Mouse (Mus musculus): ENCODE results near the gene Zfp143.

DNA sequence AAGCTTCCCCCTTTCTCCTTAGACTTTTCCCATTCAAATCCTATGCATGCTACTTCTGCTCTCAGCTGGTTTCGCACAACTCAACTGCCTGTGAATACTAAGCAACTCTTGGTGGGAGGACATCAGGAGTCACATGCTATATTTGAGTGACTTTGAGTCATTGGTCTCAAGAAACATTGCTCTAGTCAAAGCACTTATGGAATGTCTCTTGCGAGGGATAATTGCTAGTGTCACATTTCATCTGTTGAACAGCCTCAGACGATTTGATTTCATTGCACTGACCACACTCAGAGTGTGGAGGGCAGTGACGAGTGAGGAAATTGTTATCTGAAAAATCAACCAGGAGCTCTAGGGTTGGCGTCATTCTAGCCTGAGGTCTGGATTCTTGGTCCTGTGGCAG lies 53.7 kb downstream of the Zfp143 start:
- no peak for TF ChIP-seq CTCF (IDR thresholded peaks at IDR 0.05; ENCODE audit: extremely low read depth, insufficient read length, insufficient replicate concordance, low read depth, low read length)
- no peak for TF ChIP-seq POLR2A (IDR thresholded peaks at IDR 0.05; ENCODE audit: low read depth, low read length)
